Mouse (Mus musculus) liver (tissue): ENCODE results near the gene Cyp4f40.
"Not testable (repeated sequence)": the region's sequence is repeated elsewhere in the genome, so short reads cannot be mapped to it uniquely, and the experiment has no call there.

Experiments
- DNase-seq: peaks from one replicate; pipeline ENCODE4 v3.0.0-alpha.2; 2020; ENCODE audit warnings: mixed read lengths

Gene Cyp4f40

DNA sequence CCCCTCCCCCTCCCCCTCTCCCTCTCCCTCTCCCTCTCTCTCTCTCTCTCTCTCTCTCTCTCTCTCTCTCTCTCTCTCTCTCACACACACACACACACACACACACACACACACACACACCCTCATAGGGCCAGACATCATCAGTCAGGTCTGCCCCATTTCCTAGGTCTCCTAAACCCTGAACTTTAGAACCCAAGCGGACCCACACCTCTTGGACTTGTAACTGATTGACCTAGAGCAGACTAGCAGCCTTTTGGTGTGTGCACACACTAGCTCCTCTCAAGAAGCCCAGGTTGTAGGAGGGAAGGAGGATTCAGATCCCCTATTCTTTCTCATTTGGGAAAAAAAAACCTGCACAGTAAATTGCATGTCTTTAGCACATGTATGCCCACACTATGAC is 63.5 kb downstream of the Cyp4f40 start:
- not testable (repeated sequence) for DNase-seq

GRCm38 (mm10) chr17:32722771-32723170 is 64.1 kb downstream of the Cyp4f40 start:
- no peak for DNase-seq

GRCm38 (mm10) chr17:32726360-32726759 is 67.7 kb downstream of the Cyp4f40 start:
- DNase-seq: not testable (repeated sequence)
